Mouse (Mus musculus) kidney, embryonic 14.5 days (tissue): ENCODE data around the gene Smpd3. TPM values are rescaled to one million over a fixed set of nuclear protein-coding genes. Genes with fewer than 3 reads are reported as not detected.

Source experiments
- ATAC-seq: fragments of 200-750 bp; cut with Nextera tagmentation; 2 replicates; pipeline ENCODE4 v1.8.0; 2017; ENCODE audit warnings: moderate number of reproducible peaks, mild to moderate bottlenecking, moderate TSS enrichment, moderate library complexity; ENCODE audit not compliant: low FRiP score, low TSS enrichment
- H3K27ac ChIP-seq: fragments of 300-500 bp; sonication (generic); 2 replicates; pipeline ENCODE4 v1.5.1; 2014; ENCODE audit warnings: low read depth, mild to moderate bottlenecking, low read length, moderate library complexity, mixed read lengths
- H3K27me3 ChIP-seq: fragments of 300-500 bp; sonication (generic); 2 replicates; pipeline ENCODE4 v1.6.1; 2014; ENCODE audit warnings: mild to moderate bottlenecking, low read length; ENCODE audit not compliant: control insufficient read depth, insufficient read depth
- H3K36me3 ChIP-seq: fragments of 300-500 bp; sonication (generic); 2 replicates; pipeline ENCODE4 v1.6.1; 2014; ENCODE audit warnings: low read length, mixed read lengths; ENCODE audit not compliant: control insufficient read depth, insufficient read depth
- H3K4me1 ChIP-seq: fragments of 300-500 bp; sonication (generic); 2 replicates; pipeline ENCODE4 v1.6.1; 2014; ENCODE audit warnings: low read length, mixed read lengths; ENCODE audit not compliant: control insufficient read depth, insufficient read depth
- H3K4me2 ChIP-seq: fragments of 300-500 bp; sonication (generic); replicated peaks from 2 replicates; pipeline ENCODE4 v1.6.1; 2014; ENCODE audit warnings: low read depth, mild to moderate bottlenecking, low read length
- H3K4me3 ChIP-seq: fragments of 300-500 bp; sonication (generic); 2 replicates; pipeline ENCODE4 v1.5.1; 2014; ENCODE audit warnings: mild to moderate bottlenecking, low read length
- H3K9ac ChIP-seq: fragments of 300-500 bp; sonication (generic); 2 replicates; pipeline ENCODE4 v1.6.1; 2014; ENCODE audit warnings: low read depth, mild to moderate bottlenecking, low read length, moderate library complexity
- H3K9me3 ChIP-seq: fragments of 300-500 bp; sonication (generic); 2 replicates; pipeline ENCODE4 v1.6.1; 2016; ENCODE audit warnings: low read length; ENCODE audit not compliant: control insufficient read depth
- WGBS: fragments of 180-500 bp; shearing (Covaris S2); extraction: QIAGEN DNeasy Blood & Tissue Kit; methylation state at CpG from one replicate; pipeline ENCODE4 v1.1.7; 2014; 5-methylcytosine and 5-hydroxymethylcytosine counted together
- polyA plus RNA-seq: library from polyadenylated mRNA; unstranded; fragments of >200 nt; fragmentation: Nextera tagmentation; extraction: Ambion mirVana; gene quantifications from 2 replicates; pipeline ENCODE4 v1.2.1, GENCODE M21; 2014

The Smpd3 gene
- polyA plus RNA-seq, 1 experiment from 2014 or later, result 0.12 TPM

GRCm38 (mm10) chr8:106292484-106293396, 45.0 kb downstream of the Smpd3 start:
- 73% methylated on average over 20 of the region's 20 CpGs for WGBS
- no peak for ATAC-seq

GRCm38 (mm10) chr8:106289464-106289863, 48.3 kb downstream of the Smpd3 start:
- WGBS, result 57% methylated on average over 7 of the region's 7 CpGs
- Histone ChIP-seq H3K36me3 (no peaks in the 10 kb centered on the region), H3K4me1 (no peaks in the 10 kb centered on the region), H3K27me3 (no peaks in the 10 kb centered on the region), H3K9ac (no peak overlapping the region), H3K4me2 (no peak overlapping the region), H3K27ac (no peak overlapping the region), H3K4me3 (no peak overlapping the region), H3K9me3 (no peaks in the 10 kb centered on the region)
- no peak for ATAC-seq

More at GRCm38 (mm10) chr8:106292484-106293396, 45.0 kb downstream of the Smpd3 start:
- H3K4me3 ChIP-seq, result no peak overlapping the region
- H3K4me2 ChIP-seq, result no peak overlapping the region
- H3K27ac ChIP-seq, result no peak overlapping the region
- no peaks in the 10 kb centered on the region for H3K27me3 ChIP-seq
- H3K4me1 ChIP-seq, result no peaks in the 10 kb centered on the region
- H3K9ac ChIP-seq, result no peak overlapping the region
- H3K36me3 ChIP-seq, result no peaks in the 10 kb centered on the region
- no peaks in the 10 kb centered on the region for H3K9me3 ChIP-seq

GRCm38 (mm10) chr8:106288732-106289131, 49.1 kb downstream of the Smpd3 start:
- 26% methylated on average over 2 of the region's 3 CpGs for WGBS
- no peak overlapping the region for H3K9ac ChIP-seq
- H3K4me3 ChIP-seq, result no peak overlapping the region
- no peak overlapping the region for H3K27ac ChIP-seq
- H3K27me3 ChIP-seq, result no peaks in the 10 kb centered on the region
- H3K9me3 ChIP-seq, result no peaks in the 10 kb centered on the region
- ATAC-seq, result no peak
- no peak overlapping the region for H3K4me2 ChIP-seq
- no peaks in the 10 kb centered on the region for H3K36me3 ChIP-seq
- H3K4me1 ChIP-seq, result no peaks in the 10 kb centered on the region

- H3K9me3 ChIP-seq, result no peaks in the 10 kb centered on the region
- H3K27ac ChIP-seq, result no peak overlapping the region
- no peaks in the 10 kb centered on the region for H3K36me3 ChIP-seq
- H3K27me3 ChIP-seq, result no peaks in the 10 kb centered on the region
- H3K9ac ChIP-seq, result no peak overlapping the region
- no peak for ATAC-seq
- WGBS, result 13% methylated on average over 2 of the region's 2 CpGs
- H3K4me3 ChIP-seq, result no peak overlapping the region
- no peaks in the 10 kb centered on the region for H3K4me1 ChIP-seq
- no peak overlapping the region for H3K4me2 ChIP-seq
Measured at GRCm38 (mm10) chr8:106287445-106287844, 50.3 kb downstream of the Smpd3 start.

- no peaks in the 10 kb centered on the region for H3K4me1 ChIP-seq
- H3K9me3 ChIP-seq, result no peaks in the 10 kb centered on the region
- no peak overlapping the region for H3K27ac ChIP-seq
- H3K36me3 ChIP-seq, result no peaks in the 10 kb centered on the region
- no peak overlapping the region for H3K4me3 ChIP-seq
- 32% methylated on average over 4 of the region's 4 CpGs for WGBS
- no peak overlapping the region for H3K4me2 ChIP-seq
- H3K9ac ChIP-seq, result no peak overlapping the region
- H3K27me3 ChIP-seq, result no peaks in the 10 kb centered on the region
- ATAC-seq, result no peak
Measured at GRCm38 (mm10) chr8:106280844-106281243, 56.9 kb downstream of the Smpd3 start.

- H3K9me3 ChIP-seq, result no peaks in the 10 kb centered on the region
- WGBS, result 30% methylated on average over 5 of the region's 5 CpGs
- H3K27ac ChIP-seq, result no peak overlapping the region
- no peaks in the 10 kb centered on the region for H3K27me3 ChIP-seq
- H3K4me1 ChIP-seq, result no peaks in the 10 kb centered on the region
- ATAC-seq, result no peak
- H3K9ac ChIP-seq, result no peak overlapping the region
- no peak overlapping the region for H3K4me3 ChIP-seq
- H3K4me2 ChIP-seq, result no peak overlapping the region
- H3K36me3 ChIP-seq, result no peaks in the 10 kb centered on the region
Measured at GRCm38 (mm10) chr8:106280154-106280553, 57.6 kb downstream of the Smpd3 start.

- H3K27ac ChIP-seq, result no peak overlapping the region
- no peak overlapping the region for H3K4me2 ChIP-seq
- no peaks in the 10 kb centered on the region for H3K27me3 ChIP-seq
- no peak for ATAC-seq
- H3K4me1 ChIP-seq, result no peaks in the 10 kb centered on the region
- H3K4me3 ChIP-seq, result no peak overlapping the region
- WGBS, result 80% methylated on average over 11 of the region's 11 CpGs
- no peak overlapping the region for H3K9ac ChIP-seq
- no peaks in the 10 kb centered on the region for H3K36me3 ChIP-seq
- no peaks in the 10 kb centered on the region for H3K9me3 ChIP-seq
Measured at GRCm38 (mm10) chr8:106278367-106279042, 59.3 kb downstream of the Smpd3 start.

- Histone ChIP-seq H3K4me2 (no peak overlapping the region), H3K27me3 (no peaks in the 10 kb centered on the region), H3K9ac (no peak overlapping the region), H3K36me3 (no peaks in the 10 kb centered on the region), H3K27ac (no peak overlapping the region), H3K9me3 (no peaks in the 10 kb centered on the region), H3K4me1 (no peaks in the 10 kb centered on the region), H3K4me3 (no peak overlapping the region)
- 91% methylated on average over 5 of the region's 5 CpGs for WGBS
- no peak for ATAC-seq
Measured at GRCm38 (mm10) chr8:106276709-106277317, 61.0 kb downstream of the Smpd3 start.

GRCm38 (mm10) chr8:106273468-106273867, 64.3 kb downstream of the Smpd3 start:
- H3K4me3 ChIP-seq, result no peak overlapping the region
- H3K27me3 ChIP-seq, result no peaks in the 10 kb centered on the region
- no peak overlapping the region for H3K9ac ChIP-seq
- WGBS, result 79% methylated on average over 3 of the region's 3 CpGs
- no peak for ATAC-seq
- no peak overlapping the region for H3K27ac ChIP-seq
- H3K9me3 ChIP-seq, result no peaks in the 10 kb centered on the region
- H3K36me3 ChIP-seq, result no peaks in the 10 kb centered on the region
- H3K4me1 ChIP-seq, result no peaks in the 10 kb centered on the region
- no peak overlapping the region for H3K4me2 ChIP-seq
